ENCODE assay signal across 20 mouse cellular contexts in genomic region chr9:40448646-40449243, GRCm38 (mm10).
DNase-seq lines count a peak whose midpoint lies in the region; ATAC-seq and TF ChIP-seq lines count a peak whose summit lies in the region.
"Had no signal": no experiment of that assay in that cellular context is flagged by ENCODE, and none has a peak within 500 bp of the region (broad histone marks: within the 10 kb centered on the region; RNA-seq: fewer than 3 reads in every experiment).

No protein-coding gene starts in this region.

- H3K4me3 ChIP-seq in lung, adult 2 months (replicated peaks; ENCODE audit: extremely low read depth, low read depth, low read length): no peak overlapping the region
- H3K4me3 ChIP-seq: embryonic facial prominence, embryonic 13.5 days; forebrain, embryonic 13.5 days; heart, embryonic 13.5 days; hindbrain, embryonic 15.5 days had no signal

- peak; percentile 85 for ATAC-seq in Patski
- ATAC-seq in megakaryocyte, adult 5-6 weeks (ENCODE audit: poor library complexity, severe bottlenecking): 0 out of 2 replicates have a peak, but pooled peaks have one; percentile 9
- ATAC-seq: forebrain, embryonic 13.5 days; forebrain, postnatal 0 days had no signal

- no peak for TF ChIP-seq CTCF in Patski (IDR thresholded peaks at IDR 0.05)
- TF ChIP-seq CTCF in lung, adult 2 months (IDR thresholded peaks at IDR 0.05; ENCODE audit: insufficient read depth, low read length): no peak

- POLR2A ChIA-PET in Patski (lab: Charles Lee): interaction anchor here (0.6 to 1.0 kb wide), 3 partner anchors 23 to 240 kb away, joined by 3 to 4 read pairs (median 3); no protein-coding TSS in a partner anchor

- in situ Hi-C loops in Patski (cut with MboI; ENCODE audit: low pct_unique_long_range_greater_than_20kb): no loop called here

- TF ChIP-seq POLR2A in lung, adult 2 months (IDR thresholded peaks at IDR 0.05; ENCODE audit: borderline replicate concordance, extremely low read depth, low read depth, low read length): no peak

- 83% methylated on average over 2 of the region's 2 CpGs for WGBS in lung, adult 2 months

- no peaks in the 10 kb centered on the region for H3K27me3 ChIP-seq in Patski
- H3K27me3 ChIP-seq: CH12.LX; heart, embryonic 13.5 days; hindbrain, embryonic 15.5 days had no signal

- CTCF ChIA-PET in Patski (lab: Charles Lee): interaction anchor here (1.0 to 1.6 kb wide), 4 partner anchors 28 to 167 kb away, joined by 3 to 5 read pairs (median 4); no protein-coding TSS in a partner anchor

- H3K4me1 ChIP-seq in lung, adult 2 months (ENCODE audit: control insufficient read depth, insufficient read depth, low read length): 0 out of 2 replicates have a peak, but pooled peaks cover 4% of the 10 kb centered on the region
- H3K4me1 ChIP-seq: forebrain, embryonic 13.5 days; hindbrain, embryonic 15.5 days had no signal

- DNase-seq in 3T3-L1 (ENCODE audit: low read depth, low spot score): peak; percentile 56
- peak; percentile 33 for DNase-seq in CD4-positive, CD25-positive, alpha-beta regulatory T cell, adult 2 months (ENCODE audit: low read depth, low spot score)
- DNase-seq in Patski (ENCODE audit: low read depth, low spot score): no peak
- no peak for DNase-seq in layer of hippocampus, adult 9-10 months (ENCODE audit: low spot score)
- DNase-seq in lung, adult 2 months: no peak
- no peak for DNase-seq in right cerebral cortex, postnatal 14 days
- DNase-seq in gastrocnemius, postnatal 4 days (ENCODE audit: low spot score in 2 of 2): no peak
- DNase-seq: adrenal gland, postnatal 25 days; cerebellum, adult 8-10 months; cerebellum, postnatal 36 days; forebrain, postnatal 0 days; gastrocnemius, postnatal 14 days; heart, postnatal 36 days; kidney, adult 2 months had no signal

Comparison
In these comparisons a context has a peak if more than half of its experiments do, and no peak if none do; other contexts are left out.
1. DNase-seq: peak in 3T3-L1 (single experiment) and CD4-positive, CD25-positive, alpha-beta regulatory T cell, adult 2 months (single experiment); none in Patski (single experiment), layer of hippocampus, adult 9-10 months (single experiment), lung, adult 2 months (single experiment), right cerebral cortex, postnatal 14 days (single experiment) and gastrocnemius, postnatal 4 days (0 of 2).